Mouse (Mus musculus): ENCODE measurements around the gene Mapkapk2.

DNA sequence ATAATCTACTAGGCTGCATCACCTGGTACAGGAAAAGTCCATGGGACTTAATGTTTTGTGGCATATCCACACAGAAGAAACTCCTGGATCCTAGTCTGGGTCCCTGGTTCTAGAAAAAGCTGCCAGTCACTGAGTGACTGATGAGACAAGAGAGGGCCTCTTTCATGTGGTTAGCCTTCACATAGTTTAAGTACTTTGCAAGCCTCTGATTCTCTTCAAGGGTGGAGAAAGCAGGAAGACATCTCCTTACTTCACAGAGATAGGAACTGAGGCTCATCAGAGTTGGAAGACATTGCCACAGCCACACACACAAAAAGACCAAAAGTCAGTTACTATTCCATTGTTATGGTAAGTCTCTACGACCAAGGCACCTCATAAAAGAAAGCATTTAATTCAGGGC lies 91.6 kb downstream of the Mapkapk2 start:
- TF ChIP-seq POLR2A (IDR thresholded peaks at IDR 0.05; ENCODE audit: borderline replicate concordance, extremely low read depth, low read depth, low read length) (no peak), CTCF (IDR thresholded peaks at IDR 0.05; ENCODE audit: insufficient read depth, low read length) (no peak)
